Mouse (Mus musculus) heart, postnatal 14 days (tissue): ENCODE data around the gene Unc50. TPM values are rescaled to one million over a fixed set of nuclear protein-coding genes. Genes with fewer than 3 reads are reported as not detected.
A peak's percentile ranks its signal among the peaks of the same experiment; 100 is the strongest.

Experiments used
- DNase-seq, 2 experiments: peaks; one replicate each; pipeline ENCODE4 v3.0.0; 2021 to 2022
- intact Hi-C: fragments of 180-260 bp; cut with DNase I; formaldehyde crosslinking; loops from one replicate; pipeline ENCODE4 v1.15.1; 2025
- total RNA-seq, 2 experiments: library from RNA; stranded (reverse); gene quantifications; 2 replicates each; pipeline ENCODE4 v1.2.3; 2021

The Unc50 gene
- total RNA-seq, 2 experiments from 2014 or later = 32.6 to 33.7 TPM

DNA sequence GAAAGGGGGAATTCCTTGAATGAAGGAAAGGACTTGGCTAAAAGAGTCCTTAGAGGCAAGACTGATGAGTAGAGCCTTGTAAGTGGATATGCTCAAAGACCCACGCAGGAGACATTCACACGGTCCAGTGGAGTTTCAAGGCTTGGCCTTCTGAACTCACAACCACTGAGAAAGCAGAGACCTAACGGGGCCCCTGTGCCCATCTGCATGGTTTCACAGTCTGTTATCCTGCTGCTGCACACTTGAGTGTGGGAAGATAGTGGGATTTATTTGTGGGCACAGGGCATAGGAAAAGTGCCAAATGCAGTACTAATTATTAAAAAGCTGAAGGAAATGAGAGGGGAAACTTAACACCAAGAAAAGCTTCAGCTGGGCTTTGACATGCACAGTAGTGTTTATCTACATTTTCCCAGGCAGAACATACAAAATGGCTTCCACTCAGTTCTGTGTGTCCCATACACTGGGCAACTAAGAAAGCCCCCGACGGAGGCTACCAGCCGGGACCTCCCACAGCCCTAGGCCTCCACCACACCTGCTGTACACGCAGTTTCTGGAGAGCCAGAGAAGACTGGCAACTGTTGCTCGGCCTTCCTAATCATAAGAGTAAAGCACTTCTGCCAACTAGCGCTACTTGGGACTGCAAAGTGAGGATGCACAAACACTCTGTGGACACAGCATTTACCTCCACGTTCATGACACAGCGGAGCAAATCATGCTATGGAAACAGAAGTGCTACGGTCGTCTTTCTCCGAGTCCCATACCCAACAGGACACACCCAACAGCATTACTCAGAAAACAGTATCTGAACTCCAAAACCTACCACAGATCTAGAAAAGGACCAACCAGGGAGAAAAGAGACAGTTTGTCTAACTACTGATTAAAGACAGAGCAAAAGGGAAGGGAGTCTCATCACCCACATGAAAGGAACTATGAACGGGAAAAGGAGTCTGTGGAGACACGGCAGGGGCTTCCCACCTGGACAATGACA is 13.2 kb downstream of the Unc50 start:
- DNase-seq = no peak
- intact Hi-C loops = loop anchor here (10.0 kb wide), 1 partner anchor 422 kb away; the partner anchor contains the start of gene Tsga10

GRCm38 (mm10) chr1:37448361-37449095 is 18.6 kb downstream of the Unc50 start:
- peak; percentile 62 to 77 for DNase-seq
- intact Hi-C loops = loop anchor here (2.0 to 10.0 kb wide), 2 partner anchors 188 to 416 kb away; partner anchors contain the start of gene Tsga10

DNA sequence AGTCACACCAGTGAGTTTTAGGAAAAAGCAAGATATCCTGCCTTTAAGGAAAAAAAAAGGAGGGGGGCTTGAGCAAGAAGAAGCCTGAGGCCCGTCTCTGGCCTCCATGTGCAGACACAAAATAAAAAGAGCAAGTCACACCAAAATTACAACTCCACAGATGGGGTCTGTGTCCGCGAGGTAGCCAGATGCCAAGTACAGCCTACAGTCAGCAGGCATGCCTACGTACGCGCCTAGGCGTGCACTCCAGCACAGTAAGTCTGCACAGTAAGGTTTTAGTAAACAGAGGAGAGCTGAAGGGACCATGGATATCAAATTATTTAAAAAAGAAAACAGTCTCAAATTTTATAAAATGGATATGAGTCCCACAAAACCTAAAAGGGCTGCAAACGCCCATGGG is 21.3 kb downstream of the Unc50 start:
- intact Hi-C loops = no loop called here
- no peak for DNase-seq

DNA sequence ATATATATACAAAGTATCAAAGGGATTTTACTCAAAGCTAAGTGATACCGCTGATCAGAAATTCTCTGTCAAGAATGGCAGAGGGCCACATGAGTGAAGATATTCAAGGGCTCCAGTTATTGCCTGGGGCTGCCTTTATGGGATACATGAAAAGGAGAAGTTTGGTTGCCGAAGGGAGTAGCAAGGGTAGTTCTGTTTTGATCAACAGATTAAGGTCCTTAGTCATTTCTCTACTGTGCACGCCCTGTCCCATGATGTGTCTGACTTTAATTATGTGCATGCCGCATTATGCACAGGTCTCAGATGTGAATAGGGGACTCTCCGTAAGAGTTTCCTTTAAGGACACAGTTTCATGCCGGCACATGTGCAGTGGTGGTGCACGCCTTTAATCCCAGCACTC is 27.6 kb downstream of the Unc50 start:
- DNase-seq = no peak
- intact Hi-C loops = no loop called here

- no peak for DNase-seq
- intact Hi-C loops = no loop called here
These were observed 35.0 kb downstream of the Unc50 start for GRCm38 (mm10) chr1:37464878-37465452.

- intact Hi-C loops = no loop called here
- DNase-seq = no peak
These were observed 36.5 kb downstream of the Unc50 start for GRCm38 (mm10) chr1:37466322-37466995.

DNA sequence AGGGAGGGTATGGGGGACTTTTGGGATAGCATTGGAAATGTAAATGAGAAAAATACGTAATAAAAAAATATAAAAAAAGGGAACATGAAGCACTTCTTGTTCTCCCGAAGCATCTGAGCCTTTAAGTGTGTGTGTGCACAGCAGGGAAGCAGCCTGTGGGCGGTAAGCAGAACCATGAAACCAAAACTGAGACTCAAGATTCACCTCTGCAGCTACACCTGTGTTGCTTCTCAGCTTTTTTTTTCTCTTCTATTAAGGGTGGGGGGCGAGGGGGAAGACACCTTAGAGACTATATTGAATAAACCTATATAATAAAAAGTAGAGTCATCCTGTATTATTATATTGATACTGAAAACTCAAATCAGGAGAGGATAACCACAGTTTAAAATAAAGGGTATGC is 37.9 kb downstream of the Unc50 start:
- no peak for DNase-seq
- intact Hi-C loops = no loop called here

DNA sequence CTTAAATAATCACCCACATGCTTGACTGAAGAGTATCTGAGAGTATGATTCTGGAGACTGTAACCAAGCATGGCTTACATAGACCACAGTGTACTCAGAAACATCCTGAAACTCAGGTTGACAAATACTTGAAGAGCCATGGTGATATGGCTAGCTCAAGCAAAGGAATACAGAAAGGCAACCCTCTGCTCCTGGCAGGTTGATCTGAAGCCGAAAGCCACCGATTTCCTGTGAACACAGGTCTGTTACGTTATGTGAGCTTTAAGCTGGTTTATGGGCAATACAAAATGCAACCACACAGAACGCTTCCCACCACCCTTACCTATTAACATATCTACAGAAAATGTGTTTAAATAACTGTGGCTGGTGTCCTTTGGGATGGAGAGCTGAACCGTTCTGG is 39.1 kb downstream of the Unc50 start:
- intact Hi-C loops = no loop called here
- DNase-seq = no peak

- intact Hi-C loops = loop anchor here (2.0 kb wide), 1 partner anchor 165 kb away; no protein-coding TSS in a partner anchor
- DNase-seq = no peak
These were observed 41.5 kb downstream of the Unc50 start for GRCm38 (mm10) chr1:37471179-37472148.

GRCm38 (mm10) chr1:37473251-37473650 is 43.3 kb downstream of the Unc50 start:
- intact Hi-C loops = loop anchor here (2.0 kb wide), 1 partner anchor 164 kb away; no protein-coding TSS in a partner anchor
- DNase-seq = no peak

- intact Hi-C loops = no loop called here
These were observed 44.1 kb downstream of the Unc50 start for GRCm38 (mm10) chr1:37474046-37474445.

GRCm38 (mm10) chr1:37474634-37475190 is 44.8 kb downstream of the Unc50 start:
- intact Hi-C loops = no loop called here
- no peak for DNase-seq

More at GRCm38 (mm10) chr1:37474046-37474445, 44.1 kb downstream of the Unc50 start:
- DNase-seq = no peak

GRCm38 (mm10) chr1:37475312-37475711 is 45.4 kb downstream of the Unc50 start:
- no peak for DNase-seq
- intact Hi-C loops = no loop called here

DNA sequence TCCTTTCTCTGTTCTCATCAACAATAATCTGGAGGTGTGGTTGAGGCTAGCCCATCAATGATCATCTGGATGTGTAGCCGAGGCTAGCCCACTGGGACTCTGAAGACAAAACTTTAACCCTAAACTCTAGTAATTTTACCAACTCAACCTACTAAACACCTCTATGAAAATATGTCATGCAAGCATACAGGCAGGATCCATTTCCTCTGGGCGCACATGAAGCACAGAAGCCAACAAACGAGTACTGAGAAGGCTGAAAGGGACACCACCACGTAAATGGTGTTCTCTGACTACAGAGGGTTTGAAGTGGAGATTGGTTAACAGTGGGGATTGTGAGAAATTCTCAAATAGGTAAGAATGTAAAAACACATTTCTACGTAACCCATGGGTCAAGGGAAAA is 47.3 kb downstream of the Unc50 start:
- intact Hi-C loops = no loop called here

GRCm38 (mm10) chr1:37477928-37478327 is 48.0 kb downstream of the Unc50 start:
- intact Hi-C loops = no loop called here

More for the DNA sequence above, 47.3 kb downstream of the Unc50 start:
- DNase-seq = no peak

DNA sequence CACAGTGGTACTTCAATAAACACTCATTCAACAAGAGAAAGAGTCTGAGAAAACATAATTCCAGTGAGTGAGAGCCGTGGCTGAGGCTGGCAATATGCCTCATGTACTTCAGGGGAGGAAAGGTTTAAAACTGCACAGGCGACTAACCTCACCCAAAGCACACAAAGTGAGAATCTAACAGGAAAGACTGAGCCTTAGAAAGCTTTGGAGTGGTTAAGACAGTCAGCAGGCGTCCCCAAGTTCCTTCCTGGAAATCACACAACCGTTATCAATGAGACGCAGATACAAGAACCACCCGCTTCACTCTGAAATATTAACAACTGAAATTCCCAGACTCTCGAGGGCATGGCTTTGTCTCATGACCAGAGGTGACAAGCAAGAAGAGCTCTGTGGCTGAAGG is 48.5 kb downstream of the Unc50 start:
- intact Hi-C loops = no loop called here
- DNase-seq = no peak

More at GRCm38 (mm10) chr1:37477928-37478327, 48.0 kb downstream of the Unc50 start:
- no peak for DNase-seq

- DNase-seq = peak in 1 of 2 experiments; percentile 36
- intact Hi-C loops = no loop called here
These were observed 49.1 kb downstream of the Unc50 start for GRCm38 (mm10) chr1:37479074-37479473.

DNA sequence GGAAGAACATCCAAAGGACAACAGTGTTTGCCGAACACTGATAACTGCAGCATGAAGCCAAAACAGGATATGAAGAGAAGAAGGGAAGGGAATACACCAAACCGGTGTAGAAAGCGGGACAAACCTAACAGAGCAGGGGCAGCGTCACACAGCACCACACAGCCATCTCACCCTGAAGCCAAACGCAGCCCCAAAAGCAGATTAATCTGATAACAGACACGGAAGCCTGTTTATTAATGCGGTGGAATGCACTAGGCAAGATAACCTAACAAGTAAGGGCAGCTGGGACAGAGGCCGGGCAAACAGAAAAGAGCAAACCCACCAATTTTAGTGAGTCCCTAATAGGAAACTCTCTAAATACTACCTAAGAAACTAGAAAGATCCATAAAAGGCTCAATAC is 49.8 kb downstream of the Unc50 start:
- DNase-seq = no peak
- intact Hi-C loops = loop anchor here (5.0 kb wide), 1 partner anchor 58 kb away; no protein-coding TSS in a partner anchor
